Mouse (Mus musculus) frontal cortex, adult 2 months (tissue): ENCODE results near the gene Gp9. TPM values are rescaled to one million over a fixed set of nuclear protein-coding genes. Genes with fewer than 3 reads are reported as not detected.

Experiments
- DNase-seq, 2 experiments: peaks; one replicate each; pipeline ENCODE4 v3.0.0; 2022; ENCODE audit warnings: low spot score in 1 of 2; ENCODE audit errors: extremely low spot score in 1 of 2
- polyA plus RNA-seq: library from polyadenylated mRNA; depleted of rRNA; stranded (reverse); fragments of >200 nt; gene quantifications from 2 replicates; pipeline ENCODE4 v1.2.3, GENCODE M21; 2012

The Gp9 gene
- polyA plus RNA-seq, 1 experiment = 1.9 TPM

GRCm38 (mm10) chr6:87784033-87784432 is 6.2 kb downstream of the Gp9 start:
- no peak for DNase-seq

- no peak for DNase-seq
These were observed 8.7 kb downstream of the Gp9 start for GRCm38 (mm10) chr6:87786621-87787020.

GRCm38 (mm10) chr6:87787108-87787890 is 9.4 kb downstream of the Gp9 start:
- no peak for DNase-seq

- DNase-seq = no peak
These were observed 10.5 kb downstream of the Gp9 start for GRCm38 (mm10) chr6:87788266-87788895.

GRCm38 (mm10) chr6:87788896-87789587 is 11.2 kb downstream of the Gp9 start:
- DNase-seq = no peak

- DNase-seq = no peak
These were observed 11.9 kb downstream of the Gp9 start for GRCm38 (mm10) chr6:87789791-87790190.

GRCm38 (mm10) chr6:87790779-87791480 is 13.1 kb downstream of the Gp9 start:
- DNase-seq = no peak

GRCm38 (mm10) chr6:87791826-87792225 is 14.0 kb downstream of the Gp9 start:
- no peak for DNase-seq

- DNase-seq = no peak
These were observed 16.1 kb downstream of the Gp9 start for GRCm38 (mm10) chr6:87793821-87794510.

GRCm38 (mm10) chr6:87795385-87796150 is 17.7 kb downstream of the Gp9 start:
- no peak for DNase-seq

GRCm38 (mm10) chr6:87796251-87796880 is 18.5 kb downstream of the Gp9 start:
- DNase-seq = no peak

- DNase-seq = no peak
These were observed 19.4 kb downstream of the Gp9 start for GRCm38 (mm10) chr6:87797321-87797720.

GRCm38 (mm10) chr6:87799576-87799975 is 21.7 kb downstream of the Gp9 start:
- no peak for DNase-seq

GRCm38 (mm10) chr6:87802462-87802861 is 24.6 kb downstream of the Gp9 start:
- no peak for DNase-seq

- no peak for DNase-seq
These were observed 26.2 kb downstream of the Gp9 start for GRCm38 (mm10) chr6:87804036-87804435.

- DNase-seq = no peak
These were observed 27.0 kb downstream of the Gp9 start for GRCm38 (mm10) chr6:87804886-87805285.

GRCm38 (mm10) chr6:87805448-87805847 is 27.6 kb downstream of the Gp9 start:
- no peak for DNase-seq

- DNase-seq = no peak
These were observed 28.2 kb downstream of the Gp9 start for GRCm38 (mm10) chr6:87806028-87806427.

- DNase-seq = no peak
These were observed 29.0 kb downstream of the Gp9 start for GRCm38 (mm10) chr6:87806857-87807256.
